Mouse (Mus musculus) embryo, embryonic 9.5 days (tissue): ENCODE data around the gene Zfp182.

Source experiments
- DNase-seq: peaks from one replicate; pipeline ENCODE4 v3.0.0-alpha.2; 2017; ENCODE audit errors: extremely low spot score

Gene Zfp182

GRCm38 (mm10) chrX:21061866-21062543 is at the start of gene Zfp182:
TSS of gene Zfp182 (minus strand) at chrX:21062316.
- peak; percentile 67 for DNase-seq

GRCm38 (mm10) chrX:21089867-21090239 is 27.7 kb upstream of the Zfp182 start:
- DNase-seq, result no peak

- DNase-seq, result peak; percentile 66
Observed at GRCm38 (mm10) chrX:21088983-21089866, 27.1 kb upstream of the Zfp182 start, which contains the start of gene Zfp300. TSS of gene Zfp300 (minus strand) at chrX:21089527.

DNA sequence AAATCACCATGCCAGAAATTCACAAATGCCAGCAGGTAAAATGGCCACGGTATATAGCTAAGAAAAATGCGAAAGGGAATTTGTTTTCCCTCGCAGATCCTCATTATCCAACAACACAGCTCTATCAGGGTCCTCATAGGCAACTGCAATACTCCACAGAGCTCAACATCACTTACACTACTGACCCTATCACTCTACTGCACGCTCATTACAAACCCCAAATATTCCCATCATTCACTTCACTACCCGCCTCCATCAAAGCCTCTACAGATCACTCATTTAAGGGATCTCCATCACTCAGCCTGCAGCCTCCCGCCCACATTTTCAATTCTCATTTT is 26.5 kb upstream of the Zfp182 start:
- no peak for DNase-seq

- DNase-seq, result no peak
Observed at GRCm38 (mm10) chrX:21068106-21068505, 6.0 kb upstream of the Zfp182 start, which contains the start of gene Spaca5. TSS of gene Spaca5 (plus strand) at chrX:21068406.

DNA sequence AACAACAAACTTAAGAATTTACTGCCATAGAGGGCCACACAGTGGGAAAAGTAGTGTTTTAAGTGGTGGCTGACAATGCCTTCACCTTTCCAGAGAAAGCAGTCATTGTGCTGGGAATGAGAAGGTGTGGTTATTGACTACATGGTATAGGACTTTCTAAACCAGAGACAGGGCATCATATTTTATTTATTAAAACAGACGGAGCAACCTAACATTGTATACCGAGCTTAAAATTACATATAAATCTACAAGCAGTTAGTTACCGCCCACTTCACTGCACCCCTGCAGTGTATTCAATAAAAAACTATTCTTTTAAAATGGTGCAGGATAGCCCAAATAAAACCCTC is 401 bp upstream of the Zfp182 start:
- DNase-seq, result peak; percentile 0

GRCm38 (mm10) chrX:21061460-21061859 is 656 bp downstream of the Zfp182 start:
- no peak for DNase-seq

DNA sequence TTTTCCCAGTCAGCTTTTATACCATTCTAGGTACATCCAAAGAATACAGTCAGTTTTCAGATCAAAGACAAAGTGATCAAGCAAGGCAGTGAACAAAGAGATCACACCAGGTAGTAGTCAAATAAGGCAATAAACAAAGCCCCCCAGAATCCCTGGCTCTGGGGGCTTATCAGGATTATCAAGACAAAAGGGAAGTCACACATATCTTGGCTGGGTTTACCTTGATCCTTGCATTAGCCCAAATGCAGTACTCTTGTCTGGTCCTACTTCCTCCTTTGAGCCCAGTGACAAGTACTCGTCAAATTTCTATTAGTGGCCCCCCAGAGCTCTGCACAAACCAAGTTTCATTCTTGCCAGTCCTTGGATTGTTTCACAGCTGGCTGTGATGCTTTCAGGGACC is 81.2 kb downstream of the Zfp182 start:
- no peak for DNase-seq
